Mouse (Mus musculus): ENCODE data around the gene Dclre1a. TPM values are rescaled to one million over a fixed set of nuclear protein-coding genes. Genes with fewer than 3 reads are reported as not detected.

The Dclre1a gene
- 7.5 and 11.1 TPM in 2 replicates for total RNA-seq (2014; rRNA removed)
- polyA plus RNA-seq (2015; fragmentation: Nextera tagmentation; extraction: Ambion mirVana) = 10.9 and 13.2 TPM in 2 replicates

DNA sequence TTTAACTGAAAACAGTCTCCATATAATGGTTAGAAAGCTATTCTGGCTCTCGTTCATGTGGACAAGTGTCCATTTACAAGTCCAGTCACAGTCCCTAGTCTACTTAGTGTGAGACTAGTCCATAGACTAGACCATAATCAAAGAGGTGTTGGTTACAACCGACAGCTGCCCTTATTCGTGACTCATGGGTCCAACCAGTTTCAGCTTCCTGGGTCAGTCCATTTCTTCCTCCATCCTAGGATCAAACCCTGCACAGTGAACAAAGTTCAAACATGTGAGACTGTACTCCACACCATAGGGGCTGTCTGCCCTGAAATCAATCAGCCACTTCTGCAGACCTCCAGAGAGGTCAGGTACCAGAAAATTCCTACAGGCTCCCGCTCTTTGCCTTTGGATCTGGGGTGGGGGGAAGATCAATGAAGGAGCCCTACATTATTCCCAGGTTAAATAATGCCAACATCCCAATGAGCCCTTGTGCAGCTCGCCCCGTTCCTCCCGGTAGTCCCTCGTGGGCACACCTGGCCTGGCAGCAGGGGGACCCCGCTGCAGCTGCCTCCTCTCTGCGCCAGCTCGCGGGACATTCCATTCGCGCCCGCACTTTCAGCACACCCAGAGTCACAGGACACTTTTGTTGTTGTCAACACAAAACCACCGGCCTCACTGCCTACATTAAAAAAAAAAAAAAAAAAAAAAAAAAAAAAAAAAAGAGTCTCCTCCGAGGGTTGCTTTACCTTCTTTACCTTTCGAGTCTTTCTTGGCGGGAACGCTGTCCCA is at the start of gene Dclre1a:
TSS of gene Dclre1a (minus strand) at position 767 of the 774 bp plus-strand sequence.
- Histone ChIP-seq H3K27ac (ENCODE audit: low read depth, low read length) (peak within 1 kb of the TSS; percentile 83), H3K4me2 (ENCODE audit: low read depth, low read length, poor library complexity, severe bottlenecking) (peak within 1 kb of the TSS; percentile 65), H3K9ac (replicated peaks; ENCODE audit: low read length, poor library complexity, severe bottlenecking) (peak within 1 kb of the TSS; percentile 92), H3K36me3 (ENCODE audit: insufficient read depth, low read length) (peaks cover 13% of the 10 kb centered on the region; the same call in 1 of the 2 replicates), H3K4me3 (ENCODE audit: low read depth, low read length) (peak within 1 kb of the TSS; percentile 78), H3K9me3 (ENCODE audit: low read length) (no peaks in the 10 kb centered on the region), H3K27me3 (ENCODE audit: insufficient read depth, low read length) (no peaks in the 10 kb centered on the region), H3K4me1 (ENCODE audit: insufficient read depth, low read length) (peaks cover 4% of the 10 kb centered on the region)
- TF ChIP-seq CTCF (IDR thresholded peaks at IDR 0.05) = peak; percentile 57
- DNase-seq (ENCODE audit: low spot score) (no peak), ATAC-seq (ENCODE audit: low FRiP score) (peak; percentile 75)
- 10% methylated on average over 20 of the region's 20 CpGs for WGBS

- Histone ChIP-seq H3K4me3 (ENCODE audit: low read depth, low read length) (no peak overlapping the region), H3K27ac (ENCODE audit: low read depth, low read length) (no peak overlapping the region), H3K4me1 (ENCODE audit: insufficient read depth, low read length) (no peaks in the 10 kb centered on the region), H3K9me3 (ENCODE audit: low read length) (no peaks in the 10 kb centered on the region), H3K9ac (replicated peaks; ENCODE audit: low read length, poor library complexity, severe bottlenecking) (no peak overlapping the region), H3K4me2 (ENCODE audit: low read depth, low read length, poor library complexity, severe bottlenecking) (no peak overlapping the region), H3K36me3 (ENCODE audit: insufficient read depth, low read length) (peaks cover 45% of the 10 kb centered on the region), H3K27me3 (ENCODE audit: insufficient read depth, low read length) (no peaks in the 10 kb centered on the region)
- 88% methylated on average over 9 of the region's 9 CpGs for WGBS
- ATAC-seq (ENCODE audit: low FRiP score) = no peak
- no peak for TF ChIP-seq CTCF (IDR thresholded peaks at IDR 0.05)
- DNase-seq (ENCODE audit: low spot score) = no peak
These were observed 44.5 kb upstream of the Dclre1a start for GRCm38 (mm10) chr19:56592472-56592871.

- no peak overlapping the region for H3K27ac ChIP-seq (ENCODE audit: low read depth, low read length)
These were observed 42.2 kb upstream of the Dclre1a start for GRCm38 (mm10) chr19:56590250-56590649.

DNA sequence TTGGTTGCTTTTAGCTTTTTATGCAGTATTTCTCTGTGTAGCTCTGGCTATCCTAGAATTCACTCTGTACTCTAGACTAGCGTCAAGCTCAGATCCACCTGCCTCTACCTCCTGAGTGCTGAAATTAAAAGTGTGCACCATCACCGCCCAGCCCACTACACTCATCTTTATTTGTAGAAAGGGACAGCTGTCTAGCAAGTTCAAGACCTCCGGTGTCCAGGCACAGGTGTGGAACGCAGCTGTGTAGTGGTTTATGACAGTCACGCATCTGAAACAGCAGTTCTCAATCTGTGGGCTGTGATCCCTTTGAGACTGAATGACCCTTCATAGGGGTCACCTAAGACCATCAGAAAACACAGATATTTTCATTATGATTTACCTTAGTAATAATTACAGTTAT is 41.4 kb upstream of the Dclre1a start:
- no peak for TF ChIP-seq CTCF (IDR thresholded peaks at IDR 0.05)
- Histone ChIP-seq H3K27ac (ENCODE audit: low read depth, low read length) (no peak overlapping the region), H3K27me3 (ENCODE audit: insufficient read depth, low read length) (no peaks in the 10 kb centered on the region), H3K36me3 (ENCODE audit: insufficient read depth, low read length) (peaks cover 30% of the 10 kb centered on the region), H3K4me3 (ENCODE audit: low read depth, low read length) (no peak overlapping the region), H3K4me2 (ENCODE audit: low read depth, low read length, poor library complexity, severe bottlenecking) (no peak overlapping the region), H3K9ac (replicated peaks; ENCODE audit: low read length, poor library complexity, severe bottlenecking) (no peak overlapping the region), H3K4me1 (ENCODE audit: insufficient read depth, low read length) (no peaks in the 10 kb centered on the region), H3K9me3 (ENCODE audit: low read length) (no peaks in the 10 kb centered on the region)
- no peak for ATAC-seq (ENCODE audit: low FRiP score)
- no peak for DNase-seq (ENCODE audit: low spot score)
- 96% methylated on average over 5 of the region's 5 CpGs for WGBS

More at GRCm38 (mm10) chr19:56590250-56590649, 42.2 kb upstream of the Dclre1a start:
- Histone ChIP-seq H3K4me3 (ENCODE audit: low read depth, low read length) (no peak overlapping the region), H3K9me3 (ENCODE audit: low read length) (no peaks in the 10 kb centered on the region), H3K36me3 (ENCODE audit: insufficient read depth, low read length) (peaks cover 36% of the 10 kb centered on the region), H3K4me2 (ENCODE audit: low read depth, low read length, poor library complexity, severe bottlenecking) (no peak overlapping the region), H3K27me3 (ENCODE audit: insufficient read depth, low read length) (no peaks in the 10 kb centered on the region), H3K4me1 (ENCODE audit: insufficient read depth, low read length) (no peaks in the 10 kb centered on the region), H3K9ac (replicated peaks; ENCODE audit: low read length, poor library complexity, severe bottlenecking) (no peak overlapping the region)
- TF ChIP-seq CTCF (IDR thresholded peaks at IDR 0.05) = no peak
- 91% methylated on average over 3 of the region's 3 CpGs for WGBS
- ATAC-seq (ENCODE audit: low FRiP score) = no peak
- no peak for DNase-seq (ENCODE audit: low spot score)

DNA sequence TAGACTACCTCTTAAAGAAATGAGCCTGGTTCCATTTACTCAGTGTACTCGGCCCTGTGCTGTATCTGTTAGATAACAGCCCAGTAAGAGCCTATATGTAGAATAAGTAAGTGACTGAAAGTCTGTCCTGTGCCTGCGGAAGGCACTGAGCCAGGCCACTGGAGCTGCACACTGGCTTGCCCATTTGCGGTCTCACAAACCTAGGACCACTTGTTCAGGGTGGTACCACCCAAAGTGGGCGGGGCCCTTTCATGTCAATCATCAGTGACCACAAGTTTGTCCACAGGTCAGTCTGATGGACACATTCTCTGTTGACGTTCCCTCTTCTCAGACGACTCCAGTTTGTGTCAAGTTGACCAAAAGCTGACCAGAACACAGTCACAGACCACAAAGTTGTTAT is 41.0 kb upstream of the Dclre1a start:
- ATAC-seq (ENCODE audit: low FRiP score) (no peak), DNase-seq (ENCODE audit: low spot score) (no peak)
- WGBS = 95% methylated on average over 6 of the region's 6 CpGs
- no peaks in the 10 kb centered on the region for H3K9me3 ChIP-seq (ENCODE audit: low read length)
- H3K4me3 ChIP-seq (ENCODE audit: low read depth, low read length) = no peak overlapping the region
- H3K4me1 ChIP-seq (ENCODE audit: insufficient read depth, low read length) = no peaks in the 10 kb centered on the region
- no peaks in the 10 kb centered on the region for H3K27me3 ChIP-seq (ENCODE audit: insufficient read depth, low read length)
- no peak for TF ChIP-seq CTCF (IDR thresholded peaks at IDR 0.05)
- no peak overlapping the region for H3K4me2 ChIP-seq (ENCODE audit: low read depth, low read length, poor library complexity, severe bottlenecking)
- peaks cover 30% of the 10 kb centered on the region for H3K36me3 ChIP-seq (ENCODE audit: insufficient read depth, low read length)
- no peak overlapping the region for H3K27ac ChIP-seq (ENCODE audit: low read depth, low read length)
- no peak overlapping the region for H3K9ac ChIP-seq (replicated peaks; ENCODE audit: low read length, poor library complexity, severe bottlenecking)

DNA sequence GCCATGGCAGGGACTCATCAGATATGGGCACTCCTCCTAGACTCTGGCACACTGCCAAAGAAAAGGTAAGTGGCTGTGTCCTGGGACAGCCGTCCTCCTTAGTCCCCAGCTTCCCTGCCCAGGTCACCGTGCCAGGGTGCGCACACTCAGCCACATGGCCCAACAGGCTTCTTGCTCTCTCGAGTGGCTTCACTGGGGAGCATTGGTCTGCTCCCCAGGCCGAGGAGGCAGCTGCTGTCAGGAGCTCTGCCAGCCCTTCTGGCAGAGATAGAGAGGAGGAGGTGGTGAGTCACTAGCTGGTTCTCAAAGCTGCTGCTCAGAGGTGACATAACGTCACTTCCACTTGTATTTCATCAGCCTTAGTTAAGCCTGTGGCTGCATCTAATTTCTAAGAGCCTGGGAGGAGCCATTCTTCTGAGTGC is 40.2 kb upstream of the Dclre1a start:
- no peak for ATAC-seq (ENCODE audit: low FRiP score)
- 83% methylated on average over 6 of the region's 6 CpGs for WGBS

More for the DNA sequence above, 40.2 kb upstream of the Dclre1a start:
- Histone ChIP-seq H3K4me1 (ENCODE audit: insufficient read depth, low read length) (no peaks in the 10 kb centered on the region), H3K4me2 (ENCODE audit: low read depth, low read length, poor library complexity, severe bottlenecking) (no peak overlapping the region), H3K9me3 (ENCODE audit: low read length) (no peaks in the 10 kb centered on the region), H3K4me3 (ENCODE audit: low read depth, low read length) (no peak overlapping the region), H3K36me3 (ENCODE audit: insufficient read depth, low read length) (peaks cover 33% of the 10 kb centered on the region), H3K27ac (ENCODE audit: low read depth, low read length) (no peak overlapping the region), H3K27me3 (ENCODE audit: insufficient read depth, low read length) (no peaks in the 10 kb centered on the region), H3K9ac (replicated peaks; ENCODE audit: low read length, poor library complexity, severe bottlenecking) (no peak overlapping the region)
- peak; percentile 46 for DNase-seq (ENCODE audit: low spot score)
- TF ChIP-seq CTCF (IDR thresholded peaks at IDR 0.05) = no peak

Measured in midbrain, postnatal 0 days (tissue).